Mouse (Mus musculus): ENCODE measurements around the gene Ccnd2.

DNA sequence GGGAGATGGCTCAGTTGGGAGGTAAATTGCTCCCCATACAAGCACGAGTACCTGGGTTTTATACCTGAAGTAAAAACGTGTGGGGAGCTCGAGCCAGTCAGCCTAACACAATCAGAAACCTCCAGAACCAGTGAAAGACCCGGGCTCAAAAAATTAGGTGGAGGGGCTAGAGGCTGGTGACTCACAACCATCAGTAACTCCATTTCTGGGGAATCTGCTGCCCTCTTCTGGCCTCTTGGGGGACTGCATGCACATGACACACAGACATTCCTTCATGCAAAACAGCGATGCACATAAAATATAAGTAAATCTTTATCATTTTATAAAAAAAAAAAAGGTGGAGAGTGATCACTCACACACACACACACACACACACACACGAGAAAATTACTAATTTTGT, 46.9 kb downstream of the Ccnd2 start:
- TF ChIP-seq MYOD1 (IDR thresholded peaks at IDR 0.05; ENCODE audit: control insufficient read depth, insufficient read length, low read depth) (no peak), CTCF (IDR thresholded peaks at IDR 0.05; ENCODE audit: control insufficient read depth, insufficient read depth, insufficient read length) (no peak)

Data from C2C12 (cell line).